Mouse (Mus musculus) thymus, adult 2 months (tissue): ENCODE results near the gene Chmp4b.

Experiments
- CTCF ChIP-seq: fragments of 200-500 bp; IDR thresholded peaks from 2 replicates; pipeline ENCODE4 v1.5.1; 2012; ENCODE audit warnings: mild to moderate bottlenecking, control low read depth, low read length, moderate library complexity, borderline replicate concordance; ENCODE audit not compliant: control insufficient read depth, poor library complexity, insufficient read depth; ENCODE audit errors: extremely low read depth
- POLR2A ChIP-seq: fragments of 200-500 bp; IDR thresholded peaks from 2 replicates; pipeline ENCODE4 v1.6.1; 2012; ENCODE audit warnings: mild to moderate bottlenecking, low read length, control low read depth, moderate library complexity; ENCODE audit not compliant: control insufficient read depth, poor library complexity, insufficient read depth; ENCODE audit errors: extremely low read depth

DNA sequence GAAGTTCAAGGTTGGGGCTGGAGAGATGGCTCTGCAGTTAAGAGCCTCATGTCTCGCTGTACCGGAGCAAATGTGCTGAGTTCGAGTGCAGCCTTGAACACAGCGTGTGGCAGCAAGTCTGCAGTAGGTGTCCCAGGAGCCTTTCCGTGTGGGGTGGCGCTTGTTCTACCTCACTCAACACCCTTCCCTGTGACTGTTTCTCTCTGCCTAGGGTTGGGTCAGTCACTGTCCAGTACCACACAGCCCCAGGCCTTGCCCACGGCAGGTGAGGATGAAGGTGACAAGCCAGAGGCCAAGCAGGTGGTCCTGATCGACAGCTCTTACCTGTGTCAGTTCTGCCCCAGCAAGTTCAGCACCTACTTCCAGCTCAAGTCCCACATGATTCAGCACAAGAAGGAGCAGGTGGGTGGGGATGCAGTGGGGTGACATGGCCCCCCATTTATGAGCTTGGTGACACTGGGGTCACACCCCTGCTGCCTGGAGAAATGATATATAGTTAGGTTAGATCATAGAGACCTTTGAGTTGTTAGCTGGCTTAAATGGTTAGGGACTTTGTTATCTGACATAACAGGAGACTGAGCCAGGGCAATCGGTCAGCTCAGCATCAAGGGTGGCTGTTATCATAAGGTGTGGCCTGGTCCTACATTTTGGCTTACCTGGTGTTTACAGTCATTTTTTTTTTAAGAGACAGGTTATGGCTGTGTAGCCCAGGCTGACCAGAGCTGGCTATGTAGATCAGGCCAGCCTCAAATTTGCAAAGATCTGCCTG lies 17.4 kb upstream of the Chmp4b start:
- no peak for TF ChIP-seq POLR2A
- TF ChIP-seq CTCF = no peak
